7 mouse cellular contexts compared by ENCODE assay signal in genomic region chr9:78442237-78442578, GRCm38 (mm10). TPM values are rescaled to one million over a fixed set of nuclear protein-coding genes. Genes with fewer than 3 reads are reported as not detected.
DNase-seq lines count a peak whose midpoint lies in the region; ATAC-seq and TF ChIP-seq lines count a peak whose summit lies in the region.

No protein-coding gene starts in this region.

- peak; percentile 51; the same call in 1 of the 2 replicates for ATAC-seq in forebrain, embryonic 11.5 days (replicated peaks; ENCODE audit: low FRiP score)
- no peak for ATAC-seq in liver, embryonic 11.5 days (replicated peaks; ENCODE audit: low FRiP score)
- no peak for ATAC-seq in stomach, embryonic 16.5 days (ENCODE audit: insufficient read depth, low FRiP score)

- TF ChIP-seq CTCF in spleen, adult 2 months (IDR thresholded peaks at IDR 0.05; ENCODE audit: extremely low read depth, insufficient read depth, insufficient read length, insufficient replicate concordance): no peak

- H3K4me3 ChIP-seq in spleen, adult 2 months (ENCODE audit: extremely low read depth, insufficient read depth, insufficient read length): peak overlapping the region; percentile 63
- peak overlapping the region; percentile 32 for H3K4me3 ChIP-seq in forebrain, embryonic 11.5 days (ENCODE audit: low read depth, low read length)
- peak overlapping the region; percentile 55 for H3K4me3 ChIP-seq in liver, embryonic 11.5 days (ENCODE audit: low read depth, low read length)
- H3K4me3 ChIP-seq in stomach, embryonic 16.5 days (replicated peaks; ENCODE audit: low read length): peak overlapping the region; percentile 64

- no peak overlapping the region for H3K9ac ChIP-seq in forebrain, embryonic 11.5 days (ENCODE audit: low read length)
- peak overlapping the region; percentile 64 for H3K9ac ChIP-seq in liver, embryonic 11.5 days (ENCODE audit: low read depth, low read length)
- peak overlapping the region; percentile 82 for H3K9ac ChIP-seq in stomach, embryonic 16.5 days (ENCODE audit: low read length)

- no peaks in the 10 kb centered on the region for H3K36me3 ChIP-seq in spleen, adult 2 months (ENCODE audit: control insufficient read depth, insufficient read depth, low read length)
- H3K36me3 ChIP-seq in forebrain, embryonic 11.5 days (ENCODE audit: control insufficient read depth, insufficient read depth, low read length): no peaks in the 10 kb centered on the region
- H3K36me3 ChIP-seq in liver, embryonic 11.5 days (ENCODE audit: control insufficient read depth, insufficient read depth, low read length): no peaks in the 10 kb centered on the region
- H3K36me3 ChIP-seq in stomach, embryonic 16.5 days (ENCODE audit: control insufficient read depth, insufficient read depth, low read length): no peaks in the 10 kb centered on the region

- H3K9me3 ChIP-seq in forebrain, embryonic 11.5 days (ENCODE audit: control insufficient read depth, low read length): no peaks in the 10 kb centered on the region
- no peaks in the 10 kb centered on the region for H3K9me3 ChIP-seq in liver, embryonic 11.5 days (ENCODE audit: control insufficient read depth, low read length)
- H3K9me3 ChIP-seq in stomach, embryonic 16.5 days (replicated peaks; ENCODE audit: control insufficient read depth, low read length): no peaks in the 10 kb centered on the region

- DNase-seq in spleen, adult 2 months (ENCODE audit: low read depth in 1 of 2, low spot score in 2 of 2): peak in 1 of 2 experiments; percentile 5
- no peak for DNase-seq in spleen, postnatal 10 days (ENCODE audit: low spot score in 2 of 2)
- DNase-seq in forebrain, embryonic 11.5 days (ENCODE audit: low spot score): no peak
- DNase-seq in liver, embryonic 11.5 days (ENCODE audit: low spot score): no peak
- no peak for DNase-seq in urinary bladder, postnatal 14 days (ENCODE audit: low spot score)
- no peak for DNase-seq in right cerebral cortex, adult 18-20 months

- no peak overlapping the region for H3K27ac ChIP-seq in spleen, adult 2 months (ENCODE audit: insufficient read depth, low read length)
- no peak overlapping the region for H3K27ac ChIP-seq in forebrain, embryonic 11.5 days (ENCODE audit: low read depth, low read length)
- H3K27ac ChIP-seq in liver, embryonic 11.5 days (ENCODE audit: low read depth, low read length): no peak overlapping the region
- no peak overlapping the region for H3K27ac ChIP-seq in stomach, embryonic 16.5 days (ENCODE audit: low read length)

- H3K4me2 ChIP-seq in forebrain, embryonic 11.5 days (ENCODE audit: low read depth, low read length, severe bottlenecking): peak overlapping the region; percentile 57
- peak overlapping the region; percentile 86 for H3K4me2 ChIP-seq in liver, embryonic 11.5 days
- peak overlapping the region; percentile 97 for H3K4me2 ChIP-seq in stomach, embryonic 16.5 days (ENCODE audit: low read depth, low read length)

- 3% methylated on average over 9 of the region's 9 CpGs for WGBS in spleen, adult 2 months
- 3% methylated on average over 9 of the region's 9 CpGs for WGBS in forebrain, embryonic 11.5 days
- 7% methylated on average over 9 of the region's 9 CpGs for WGBS in liver, embryonic 11.5 days
- 6% methylated on average over 9 of the region's 9 CpGs for WGBS in stomach, embryonic 16.5 days

- H3K4me1 ChIP-seq in spleen, adult 2 months (ENCODE audit: control insufficient read depth, insufficient read depth, insufficient read length): peaks cover 4% of the 10 kb centered on the region
- peaks cover 6% of the 10 kb centered on the region for H3K4me1 ChIP-seq in forebrain, embryonic 11.5 days (replicated peaks; ENCODE audit: control insufficient read depth, insufficient read depth, low read length)
- H3K4me1 ChIP-seq in liver, embryonic 11.5 days (replicated peaks; ENCODE audit: control insufficient read depth, insufficient read depth, low read length): peaks cover 7% of the 10 kb centered on the region
- H3K4me1 ChIP-seq in stomach, embryonic 16.5 days (ENCODE audit: control insufficient read depth, insufficient read depth, low read length): 0 out of 2 replicates have a peak, but pooled peaks cover 5% of the 10 kb centered on the region

- H3K27me3 ChIP-seq in spleen, adult 2 months (ENCODE audit: control insufficient read depth, insufficient read depth, low read length): peaks cover 4% of the 10 kb centered on the region
- peaks cover 51% of the 10 kb centered on the region for H3K27me3 ChIP-seq in forebrain, embryonic 11.5 days (ENCODE audit: control insufficient read depth, insufficient read depth, low read length)
- H3K27me3 ChIP-seq in liver, embryonic 11.5 days (replicated peaks; ENCODE audit: control insufficient read depth, insufficient read depth, low read length): peaks cover 66% of the 10 kb centered on the region
- H3K27me3 ChIP-seq in stomach, embryonic 16.5 days (ENCODE audit: control insufficient read depth, insufficient read depth, low read length): peaks cover 17% of the 10 kb centered on the region; the same call in 1 of the 2 replicates

- no peak for TF ChIP-seq POLR2A in spleen, adult 2 months (IDR thresholded peaks at IDR 0.05; ENCODE audit: low read depth, low read length)

RNA-seq across cellular contexts. Expression of gene Cgas, which starts 0.8 kb away (rescaled TPM):
- polyA plus RNA-seq in spleen, adult 2 months (2012; rRNA removed): 0.79 and 0.99 TPM in 2 replicates
- 0.39 and 0.44 TPM in 2 replicates for polyA plus RNA-seq in forebrain, embryonic 11.5 days (2014; fragmentation: Nextera tagmentation; extraction: Ambion mirVana)
- polyA plus RNA-seq in liver, embryonic 11.5 days (2014; fragmentation: Nextera tagmentation; extraction: Ambion mirVana): 0.85 and 1.3 TPM in 2 replicates
- polyA plus RNA-seq in stomach, embryonic 16.5 days (2015; fragmentation: Nextera tagmentation; extraction: Ambion mirVana): 2.2 and 2.9 TPM in 2 replicates

RNA-seq across cellular contexts. Expression of gene Mto1, which starts 5.8 kb away (rescaled TPM):
- polyA plus RNA-seq in spleen, adult 2 months (2012; rRNA removed): 9.3 and 9.9 TPM in 2 replicates
- polyA plus RNA-seq in forebrain, embryonic 11.5 days (2014; fragmentation: Nextera tagmentation; extraction: Ambion mirVana): 28.0 and 30.6 TPM in 2 replicates
- 43.0 and 44.4 TPM in 2 replicates for polyA plus RNA-seq in liver, embryonic 11.5 days (2014; fragmentation: Nextera tagmentation; extraction: Ambion mirVana)
- 24.4 and 26.0 TPM in 2 replicates for polyA plus RNA-seq in stomach, embryonic 16.5 days (2015; fragmentation: Nextera tagmentation; extraction: Ambion mirVana)

RNA-seq across cellular contexts. Expression of gene Gm17324, which starts 6.4 kb away (rescaled TPM):
- polyA plus RNA-seq in spleen, adult 2 months (2012; rRNA removed): not detected in 2 replicates
- polyA plus RNA-seq in forebrain, embryonic 11.5 days (2014; fragmentation: Nextera tagmentation; extraction: Ambion mirVana): 0.72 and 0.80 TPM in 2 replicates
- 0.96 and 1.2 TPM in 2 replicates for polyA plus RNA-seq in liver, embryonic 11.5 days (2014; fragmentation: Nextera tagmentation; extraction: Ambion mirVana)
- polyA plus RNA-seq in stomach, embryonic 16.5 days (2015; fragmentation: Nextera tagmentation; extraction: Ambion mirVana): 0.62 and 0.70 TPM in 2 replicates

RNA-seq across cellular contexts. Expression of gene Ddx43, which starts 46.6 kb away (rescaled TPM):
- polyA plus RNA-seq in spleen, adult 2 months (2012; rRNA removed): 0.12 and 0.15 TPM in 2 replicates
- polyA plus RNA-seq in forebrain, embryonic 11.5 days (2014; fragmentation: Nextera tagmentation; extraction: Ambion mirVana): 0.28 and 0.49 TPM in 2 replicates
- polyA plus RNA-seq in liver, embryonic 11.5 days (2014; fragmentation: Nextera tagmentation; extraction: Ambion mirVana): 0.19 and 0.21 TPM in 2 replicates
- polyA plus RNA-seq in stomach, embryonic 16.5 days (2015; fragmentation: Nextera tagmentation; extraction: Ambion mirVana): 0.14 and 0.15 TPM in 2 replicates

RNA-seq across cellular contexts. Expression of gene Eef1a1, which starts 46.7 kb away (rescaled TPM):
- 2,639 and 2,890 TPM in 2 replicates for polyA plus RNA-seq in spleen, adult 2 months (2012; rRNA removed)
- 4,522 and 4,661 TPM in 2 replicates for polyA plus RNA-seq in forebrain, embryonic 11.5 days (2014; fragmentation: Nextera tagmentation; extraction: Ambion mirVana)
- 4,536 and 4,551 TPM in 2 replicates for polyA plus RNA-seq in liver, embryonic 11.5 days (2014; fragmentation: Nextera tagmentation; extraction: Ambion mirVana)
- 4,219 and 4,255 TPM in 2 replicates for polyA plus RNA-seq in stomach, embryonic 16.5 days (2015; fragmentation: Nextera tagmentation; extraction: Ambion mirVana)
